Mouse (Mus musculus): ENCODE results near the gene BC049762. TPM values are rescaled to one million over a fixed set of nuclear protein-coding genes. Genes with fewer than 3 reads are reported as not detected.

Gene BC049762
- polyA plus RNA-seq, 1 experiment, result 0.18 TPM

- Histone ChIP-seq H3K27ac (ENCODE audit: insufficient read depth, low read depth, low read length) (no peak overlapping the region), H3K36me3 (ENCODE audit: control insufficient read depth, insufficient read depth, low read length) (no peaks in the 10 kb centered on the region), H3K27me3 (ENCODE audit: control insufficient read depth, insufficient read depth, low read length) (peaks cover 15% of the 10 kb centered on the region), H3K4me3 (ENCODE audit: low read depth, low read length) (no peak overlapping the region), H3K4me1 (ENCODE audit: control insufficient read depth, insufficient read depth, insufficient read length, low read length) (no peaks in the 10 kb centered on the region)
- no peak for TF ChIP-seq POLR2A (IDR thresholded peaks at IDR 0.05; ENCODE audit: low read depth, low read length)
- TF ChIP-seq CTCF (IDR thresholded peaks at IDR 0.05; ENCODE audit: extremely low read depth, insufficient read length, insufficient replicate concordance, low read depth, low read length), result no peak
- WGBS, result 75% methylated on average over 2 of the region's 2 CpGs
Observed at GRCm38 (mm10) chr11:51293956-51294530, 31.2 kb upstream of the BC049762 start.

GRCm38 (mm10) chr11:51290066-51290955 lies 27.5 kb upstream of the BC049762 start:
- Histone ChIP-seq H3K27ac (ENCODE audit: insufficient read depth, low read depth, low read length) (no peak overlapping the region), H3K27me3 (ENCODE audit: control insufficient read depth, insufficient read depth, low read length) (peaks cover 15% of the 10 kb centered on the region), H3K4me1 (ENCODE audit: control insufficient read depth, insufficient read depth, insufficient read length, low read length) (no peaks in the 10 kb centered on the region), H3K36me3 (ENCODE audit: control insufficient read depth, insufficient read depth, low read length) (no peaks in the 10 kb centered on the region), H3K4me3 (ENCODE audit: low read depth, low read length) (peak overlapping the region; percentile 77)
- no peak for TF ChIP-seq POLR2A (IDR thresholded peaks at IDR 0.05; ENCODE audit: low read depth, low read length)
- WGBS, result 4% methylated on average over 74 of the region's 74 CpGs

- Histone ChIP-seq H3K4me1 (ENCODE audit: control insufficient read depth, insufficient read depth, insufficient read length, low read length) (no peaks in the 10 kb centered on the region), H3K27ac (ENCODE audit: insufficient read depth, low read depth, low read length) (peak within 1 kb of the TSS; percentile 48; the same call in 1 of the 2 replicates), H3K27me3 (ENCODE audit: control insufficient read depth, insufficient read depth, low read length) (peaks cover 15% of the 10 kb centered on the region), H3K4me3 (ENCODE audit: low read depth, low read length) (peak within 1 kb of the TSS; percentile 77), H3K36me3 (ENCODE audit: control insufficient read depth, insufficient read depth, low read length) (0 out of 2 replicates have a peak, but pooled peaks cover 1% of the 10 kb centered on the region)
- TF ChIP-seq CTCF (IDR thresholded peaks at IDR 0.05; ENCODE audit: extremely low read depth, insufficient read length, insufficient replicate concordance, low read depth, low read length) (peak; percentile 76; the same call in 1 of the 2 replicates), POLR2A (IDR thresholded peaks at IDR 0.05; ENCODE audit: low read depth, low read length) (no peak)
- WGBS, result under 1% methylated on average over 38 of the region's 38 CpGs
Observed at GRCm38 (mm10) chr11:51289564-51290041, 26.8 kb upstream of the BC049762 start, which contains the start of gene Col23a1. Gene Col23a1 (plus strand): TSS chr11:51289920.

- Histone ChIP-seq H3K36me3 (ENCODE audit: control insufficient read depth, insufficient read depth, low read length) (peaks cover 67% of the 10 kb centered on the region), H3K27ac (ENCODE audit: insufficient read depth, low read depth, low read length) (no peak overlapping the region), H3K27me3 (ENCODE audit: control insufficient read depth, insufficient read depth, low read length) (no peaks in the 10 kb centered on the region), H3K4me3 (ENCODE audit: low read depth, low read length) (no peak overlapping the region), H3K4me1 (ENCODE audit: control insufficient read depth, insufficient read depth, insufficient read length, low read length) (no peaks in the 10 kb centered on the region)
- no peak for TF ChIP-seq POLR2A (IDR thresholded peaks at IDR 0.05; ENCODE audit: low read depth, low read length)
- no peak for TF ChIP-seq CTCF (IDR thresholded peaks at IDR 0.05; ENCODE audit: extremely low read depth, insufficient read length, insufficient replicate concordance, low read depth, low read length)
- WGBS, result 89% methylated on average over 1 of the region's 1 CpGs
Observed at GRCm38 (mm10) chr11:51274418-51274817, 11.6 kb upstream of the BC049762 start.

GRCm38 (mm10) chr11:51265326-51265725 lies 2.5 kb upstream of the BC049762 start:
- TF ChIP-seq CTCF (IDR thresholded peaks at IDR 0.05; ENCODE audit: extremely low read depth, insufficient read length, insufficient replicate concordance, low read depth, low read length), result peak; percentile 70; the same call in 1 of the 2 replicates
- TF ChIP-seq POLR2A (IDR thresholded peaks at IDR 0.05; ENCODE audit: low read depth, low read length), result no peak
- H3K27me3 ChIP-seq (ENCODE audit: control insufficient read depth, insufficient read depth, low read length), result no peaks in the 10 kb centered on the region
- H3K36me3 ChIP-seq (ENCODE audit: control insufficient read depth, insufficient read depth, low read length), result peaks cover 10% of the 10 kb centered on the region
- H3K4me3 ChIP-seq (ENCODE audit: low read depth, low read length), result no peak overlapping the region
- no peak overlapping the region for H3K27ac ChIP-seq (ENCODE audit: insufficient read depth, low read depth, low read length)
- WGBS, result 28% methylated on average over 3 of the region's 3 CpGs
- 0 out of 2 replicates have a peak, but pooled peaks cover 2% of the 10 kb centered on the region for H3K4me1 ChIP-seq (ENCODE audit: control insufficient read depth, insufficient read depth, insufficient read length, low read length)

- 0 out of 2 replicates have a peak, but pooled peaks cover 2% of the 10 kb centered on the region for H3K4me1 ChIP-seq (ENCODE audit: control insufficient read depth, insufficient read depth, insufficient read length, low read length)
- peaks cover 6% of the 10 kb centered on the region for H3K36me3 ChIP-seq (ENCODE audit: control insufficient read depth, insufficient read depth, low read length)
- H3K27me3 ChIP-seq (ENCODE audit: control insufficient read depth, insufficient read depth, low read length), result no peaks in the 10 kb centered on the region
- TF ChIP-seq POLR2A (IDR thresholded peaks at IDR 0.05; ENCODE audit: low read depth, low read length) (no peak), CTCF (IDR thresholded peaks at IDR 0.05; ENCODE audit: extremely low read depth, insufficient read length, insufficient replicate concordance, low read depth, low read length) (no peak)
- WGBS, result 3% methylated on average over 6 of the region's 6 CpGs
- peak overlapping the region; percentile 46 for H3K4me3 ChIP-seq (ENCODE audit: low read depth, low read length)
- H3K27ac ChIP-seq (ENCODE audit: insufficient read depth, low read depth, low read length), result peak overlapping the region; percentile 1; the same call in 1 of the 2 replicates
Observed at GRCm38 (mm10) chr11:51264352-51264751, 1.5 kb upstream of the BC049762 start.

All from small intestine, adult 2 months (tissue).